Mouse (Mus musculus): ENCODE results near the gene Tmem204.
"Not testable (repeated sequence)": the region's sequence is repeated elsewhere in the genome, so short reads cannot be mapped to it uniquely, and the experiment has no call there.

The Tmem204 gene

DNA sequence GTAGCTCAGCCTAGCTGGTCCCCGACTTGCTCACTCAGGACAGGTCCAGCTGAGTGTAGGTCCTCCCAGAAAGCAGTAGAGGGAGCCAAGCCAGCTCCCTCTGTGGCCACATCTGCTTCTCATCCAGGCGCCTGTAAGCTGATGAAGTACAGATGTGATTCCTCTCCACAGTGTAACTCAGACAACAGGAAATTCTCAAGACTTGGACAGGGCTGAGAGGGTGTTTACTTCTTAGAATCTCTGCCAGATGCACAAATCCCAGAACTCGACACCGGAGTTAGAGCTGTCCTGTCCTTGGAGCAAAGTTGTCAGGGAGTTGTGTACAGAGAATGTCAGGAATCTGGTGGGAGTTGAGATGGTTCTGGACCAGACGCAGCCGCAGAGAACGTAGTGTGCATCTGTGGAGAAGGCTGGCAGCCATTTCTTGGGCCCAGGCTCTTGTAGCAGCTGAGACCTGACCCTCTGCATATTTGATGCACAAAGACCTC lies at the start of gene Tmem204:
Tmem204 (minus strand) TSS at position 148 of the 488 bp plus-strand sequence.
- DNase-seq: no peak

DNA sequence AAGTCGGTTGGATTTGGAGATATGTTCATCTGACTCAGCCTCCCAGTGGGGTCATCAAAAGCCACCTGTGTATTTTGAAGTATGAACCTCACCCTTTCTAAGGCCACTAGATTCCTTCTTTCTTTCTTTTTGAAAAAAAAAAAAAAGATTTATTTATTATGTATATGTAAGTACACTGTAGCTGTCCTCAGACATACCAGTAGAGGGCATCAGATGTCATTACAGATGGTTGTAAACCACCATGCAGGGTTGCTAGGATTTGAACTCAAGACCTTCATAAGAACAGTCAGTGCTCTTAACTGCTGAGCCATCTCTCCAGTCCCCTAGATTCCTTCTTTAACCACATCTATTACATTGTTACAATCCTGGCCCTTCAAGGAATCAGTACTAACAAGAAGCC lies 46.7 kb upstream of the Tmem204 start:
- no peak for DNase-seq

DNA sequence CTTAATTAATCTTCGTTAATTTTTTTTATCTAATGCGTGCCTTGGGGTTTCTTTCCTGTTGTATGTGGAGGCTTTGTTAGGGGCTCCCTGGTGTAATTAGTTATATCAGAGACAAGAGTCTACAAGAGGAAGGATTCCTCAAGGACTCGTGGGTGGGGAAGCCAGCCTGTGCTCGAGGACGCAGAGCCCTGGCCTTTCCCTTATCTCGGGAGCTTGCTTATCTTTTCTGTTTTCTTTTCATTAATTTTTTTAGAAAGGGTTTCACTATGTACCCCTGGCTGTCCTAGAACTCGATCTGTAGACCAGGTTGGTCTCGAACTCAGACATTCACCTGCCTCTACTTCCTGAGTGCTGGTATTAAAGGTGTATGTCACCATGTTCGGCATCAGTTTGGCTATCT lies 44.3 kb upstream of the Tmem204 start:
- DNase-seq: no peak

DNA sequence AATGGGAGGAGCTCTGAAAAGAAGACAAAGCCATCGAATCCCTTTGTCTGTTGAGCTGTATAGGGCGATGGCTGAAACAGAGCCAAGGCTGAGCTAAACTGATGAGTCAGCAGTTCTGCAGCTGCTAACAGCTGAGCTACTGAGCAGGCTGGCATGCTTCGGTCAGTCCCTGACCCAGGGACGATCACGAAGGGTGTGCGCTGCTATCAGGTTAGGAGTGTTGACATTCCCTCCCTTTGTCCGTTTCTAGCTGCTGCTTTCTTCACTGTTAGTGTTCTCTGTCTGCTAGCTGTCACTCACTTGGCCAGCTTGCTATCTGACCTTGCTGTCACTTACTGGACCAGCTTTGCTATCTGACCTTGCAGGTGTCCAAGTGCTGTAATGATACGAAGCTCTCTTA lies 43.7 kb upstream of the Tmem204 start:
- DNase-seq: no peak

DNA sequence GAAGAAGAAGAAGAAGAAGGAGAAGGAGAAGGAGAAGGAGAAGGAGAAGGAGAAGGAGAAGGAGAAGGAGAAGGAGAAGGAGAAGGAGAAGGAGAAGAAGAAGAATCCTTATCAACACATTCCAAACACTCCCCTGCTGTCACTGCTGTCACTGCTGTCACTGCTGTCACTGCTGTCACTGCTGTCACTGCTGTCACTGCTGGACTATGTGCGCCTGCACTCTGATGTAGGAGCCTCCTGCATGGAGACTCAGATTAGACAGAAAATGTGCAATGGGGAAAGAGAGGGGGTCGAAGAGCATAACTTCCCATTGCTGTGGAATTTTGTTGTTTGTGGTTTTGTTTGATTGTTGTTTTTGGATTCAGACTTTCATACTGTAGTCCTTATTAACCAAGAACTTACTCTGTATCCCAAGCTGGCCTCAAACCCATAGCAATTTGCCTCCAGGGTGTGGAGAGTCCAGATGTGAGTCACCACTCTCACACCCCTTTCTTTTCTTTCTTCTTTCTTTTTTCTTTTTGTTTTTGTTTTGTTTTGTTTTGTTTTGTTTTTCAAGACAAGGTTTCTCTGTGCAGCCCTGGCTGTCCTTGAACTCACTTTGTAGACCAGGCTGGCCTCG lies 42.2 kb upstream of the Tmem204 start:
- not testable (repeated sequence) for DNase-seq

DNA sequence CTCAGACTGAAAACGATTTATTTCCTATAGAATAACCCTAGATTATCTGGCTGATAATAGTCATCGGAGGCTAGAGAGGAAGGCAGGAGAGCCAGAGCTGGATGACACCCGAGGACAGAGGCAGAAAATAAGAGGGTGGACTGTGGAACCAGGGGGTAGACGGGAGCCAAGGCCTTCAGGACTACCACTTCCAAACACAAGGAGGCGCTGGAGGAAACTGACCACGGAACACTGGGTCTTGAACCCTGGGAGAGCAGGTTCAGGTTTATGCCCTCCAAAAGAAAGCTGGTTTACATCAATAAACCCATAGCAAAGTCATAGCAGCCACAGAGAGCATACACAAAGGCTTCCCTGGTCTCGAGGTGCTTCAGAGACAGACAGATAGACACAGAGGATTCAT lies 40.6 kb upstream of the Tmem204 start:
- DNase-seq: peak; percentile 65 to 68

DNA sequence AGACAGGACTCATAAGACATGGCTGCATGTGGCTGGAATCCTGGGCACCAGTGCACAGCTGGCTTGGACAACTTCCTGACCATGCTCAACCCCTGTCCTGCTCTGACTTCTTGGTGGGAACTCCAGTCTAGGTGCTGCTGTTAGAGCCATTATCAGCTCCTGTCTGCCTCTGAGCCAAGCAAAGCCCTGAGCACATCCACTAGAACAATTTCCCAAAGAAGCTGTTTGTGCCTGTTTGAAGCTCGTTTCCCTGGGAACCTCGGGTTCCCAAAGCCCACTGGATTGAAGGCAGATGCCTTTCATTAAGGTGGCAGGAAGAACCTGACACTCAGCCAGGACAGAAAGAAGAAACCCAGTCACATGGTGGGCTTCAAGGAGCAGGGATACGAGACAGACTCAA lies 37.0 kb upstream of the Tmem204 start, which contains the start of gene Ptx4:
Ptx4 (plus strand) TSS at position 355 of the 400 bp plus-strand sequence.
- no peak for DNase-seq

GRCm38 (mm10) chr17:25117263-25117662 lies 33.9 kb upstream of the Tmem204 start:
- DNase-seq: peak; percentile 63 to 67

- DNase-seq: peak; percentile 94
These were observed 32.5 kb upstream of the Tmem204 start, which contains the start of gene Telo2 for GRCm38 (mm10) chr17:25115664-25116432. Telo2 (minus strand) TSS chr17:25115967.

- no peak for DNase-seq
These were observed 31.7 kb upstream of the Tmem204 start for GRCm38 (mm10) chr17:25114908-25115645.

GRCm38 (mm10) chr17:25112423-25112810 lies 29.0 kb upstream of the Tmem204 start:
- DNase-seq: no peak

- no peak for DNase-seq
These were observed 28.5 kb upstream of the Tmem204 start for GRCm38 (mm10) chr17:25111739-25112422.

- no peak for DNase-seq
These were observed 27.8 kb upstream of the Tmem204 start for GRCm38 (mm10) chr17:25111220-25111619.

DNA sequence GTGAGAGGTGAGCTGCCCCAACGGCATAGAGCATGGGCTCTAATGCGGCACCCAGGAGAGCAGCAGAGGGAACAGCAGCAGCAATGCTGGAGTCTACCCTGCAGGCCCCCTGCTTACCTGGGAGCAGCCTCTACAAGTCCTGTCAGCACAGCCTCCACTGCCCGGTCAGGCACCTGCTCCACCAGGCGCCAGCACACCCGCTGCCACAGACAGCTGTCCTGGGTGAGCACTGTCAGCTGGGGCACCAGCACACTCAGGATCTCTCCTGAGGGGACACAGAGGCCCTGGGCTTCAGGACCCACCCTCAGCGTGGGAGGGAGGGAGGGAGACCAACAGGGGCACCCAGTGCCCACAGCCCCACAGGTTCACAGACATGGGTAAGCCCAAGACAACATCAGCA lies 27.2 kb upstream of the Tmem204 start:
- DNase-seq: no peak

GRCm38 (mm10) chr17:25109578-25109977 lies 26.2 kb upstream of the Tmem204 start:
- DNase-seq: peak; percentile 40 to 55

GRCm38 (mm10) chr17:25107786-25108185 lies 24.4 kb upstream of the Tmem204 start:
- no peak for DNase-seq

GRCm38 (mm10) chr17:25101338-25101737 lies 17.9 kb upstream of the Tmem204 start:
- DNase-seq: no peak

DNA sequence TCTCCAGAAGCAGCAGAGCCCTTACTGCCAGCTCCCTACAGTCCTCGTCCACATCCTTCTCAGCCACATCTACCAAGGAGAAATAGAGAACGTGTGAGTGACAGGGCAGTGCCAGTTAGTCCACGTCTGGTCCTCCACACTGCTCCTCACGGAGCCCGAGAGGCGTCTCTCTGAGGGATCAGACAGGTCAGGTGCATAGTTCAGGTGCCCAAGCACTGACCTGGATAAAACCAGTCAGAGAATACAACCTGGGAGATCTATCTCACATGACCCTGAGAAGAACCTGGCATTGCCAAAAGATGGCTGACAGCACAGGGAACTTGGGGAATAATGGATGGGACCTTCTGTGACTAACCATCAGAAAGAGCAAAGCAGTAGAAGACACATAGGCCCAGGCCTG lies 16.7 kb upstream of the Tmem204 start:
- DNase-seq: no peak

DNA sequence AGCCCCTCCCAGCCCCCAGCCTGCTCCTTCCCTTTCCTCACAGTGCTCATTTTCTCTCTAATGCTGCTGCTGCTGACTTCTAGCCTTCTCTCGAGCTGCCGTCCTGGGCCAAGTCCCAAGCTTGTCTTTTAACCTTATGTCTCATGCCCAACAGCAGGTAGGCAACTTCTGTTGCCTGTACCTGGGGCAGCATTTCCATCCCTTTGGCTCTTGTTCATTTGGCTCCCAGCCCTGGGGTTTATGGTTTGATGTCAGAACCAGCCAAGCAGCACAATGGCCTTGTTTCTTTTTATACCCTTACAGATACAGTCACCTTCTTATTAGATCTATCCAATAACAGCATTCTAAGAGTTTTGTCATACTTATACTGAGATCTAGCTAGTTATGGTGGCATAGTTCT lies 12.8 kb upstream of the Tmem204 start:
- DNase-seq: no peak

- no peak for DNase-seq
These were observed 7.1 kb upstream of the Tmem204 start for GRCm38 (mm10) chr17:25090450-25090849.

- DNase-seq: no peak
These were observed 5.8 kb upstream of the Tmem204 start for GRCm38 (mm10) chr17:25089158-25089557.

DNA sequence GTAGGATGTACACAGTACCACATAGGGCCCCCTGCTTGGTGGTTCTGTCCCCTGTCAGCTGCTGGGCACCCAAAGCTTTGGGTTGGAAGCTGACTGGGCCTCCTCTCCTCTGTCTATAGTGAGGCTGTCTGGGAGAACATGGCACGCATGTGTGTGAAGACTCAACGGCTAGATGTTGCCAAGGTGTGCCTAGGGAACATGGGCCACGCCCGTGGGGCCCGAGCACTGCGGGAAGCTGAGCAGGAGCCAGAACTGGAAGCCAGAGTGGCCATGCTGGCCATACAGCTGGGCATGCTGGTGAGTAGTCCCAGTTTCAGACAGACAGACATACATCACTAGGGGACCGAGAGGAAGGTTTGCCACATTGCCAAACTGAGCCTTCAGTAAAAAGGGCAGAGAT lies 3.3 kb upstream of the Tmem204 start:
- no peak for DNase-seq

GRCm38 (mm10) chr17:25084835-25085385 lies 1.5 kb upstream of the Tmem204 start:
- no peak for DNase-seq

Measured in B cell, adult 2 months (primary cell).